Mouse (Mus musculus) kidney, postnatal 0 days (tissue): ENCODE results near the gene Uba3. TPM values are rescaled to one million over a fixed set of nuclear protein-coding genes. Genes with fewer than 3 reads are reported as not detected.

ENCODE experiments used
- ATAC-seq: fragments of 200-750 bp; cut with Nextera tagmentation; replicated peaks from 2 replicates; pipeline ENCODE4 v1.8.0; 2017; ENCODE audit warnings: low read depth, moderate number of reproducible peaks, moderate TSS enrichment, moderate library complexity; ENCODE audit not compliant: low FRiP score
- DNase-seq: peaks from one replicate; pipeline ENCODE4 v3.0.0-alpha.2; 2016; ENCODE audit warnings: low spot score
- H3K27ac ChIP-seq: fragments of 300-500 bp; sonication (generic); 2 replicates; pipeline ENCODE4 v1.5.1; 2014; ENCODE audit warnings: mild to moderate bottlenecking
- H3K27me3 ChIP-seq: fragments of 300-500 bp; sonication (generic); 2 replicates; pipeline ENCODE4 v1.6.1; 2014; ENCODE audit warnings: low read length, mixed read lengths; ENCODE audit not compliant: insufficient read depth
- H3K36me3 ChIP-seq: fragments of 300-500 bp; sonication (generic); 2 replicates; pipeline ENCODE4 v1.6.1; 2014; ENCODE audit warnings: low read length, mixed read lengths; ENCODE audit not compliant: insufficient read depth
- H3K4me1 ChIP-seq: fragments of 300-500 bp; sonication (generic); replicated peaks from 2 replicates; pipeline ENCODE4 v1.6.1; 2014; ENCODE audit warnings: antibody characterized with exemption, low read length, mixed read lengths; ENCODE audit not compliant: insufficient read depth
- H3K4me2 ChIP-seq: fragments of 300-500 bp; sonication (generic); 2 replicates; pipeline ENCODE4 v1.6.1; 2014; ENCODE audit warnings: mild to moderate bottlenecking, low read length, moderate library complexity, mixed read lengths
- H3K4me3 ChIP-seq: fragments of 300-500 bp; sonication (generic); replicated peaks from 2 replicates; pipeline ENCODE4 v1.5.1; 2014; ENCODE audit warnings: low read depth, low read length
- H3K9ac ChIP-seq: fragments of 300-500 bp; sonication (generic); 2 replicates; pipeline ENCODE4 v1.6.1; 2014; ENCODE audit warnings: low read depth, low read length
- H3K9me3 ChIP-seq: fragments of 300-500 bp; sonication (generic); replicated peaks from 2 replicates; pipeline ENCODE4 v1.6.1; 2016; ENCODE audit warnings: low read length, inconsistent platforms, mixed read lengths
- CTCF ChIP-seq: IDR thresholded peaks from 2 replicates; pipeline ENCODE4 v1.5.1; 2016; ENCODE audit warnings: antibody characterized with exemption, low read depth, mild to moderate bottlenecking, moderate library complexity
- WGBS: fragments of 180-500 bp; shearing (Covaris S2); extraction: QIAGEN DNeasy Blood & Tissue Kit; methylation state at CpG from one replicate; pipeline ENCODE4 v1.1.7; 2014; 5-methylcytosine and 5-hydroxymethylcytosine counted together
- polyA plus RNA-seq: library from polyadenylated mRNA; unstranded; fragments of >200 nt; fragmentation: Nextera tagmentation; extraction: Ambion mirVana; gene quantifications from 2 replicates; pipeline ENCODE4 v1.2.1, GENCODE M21; 2015

Uba3 gene
- polyA plus RNA-seq, 1 experiment from 2014 or later: 57.1 TPM

- ATAC-seq (peak; percentile 8; the same call in 1 of the 2 replicates), DNase-seq (no peak)
- Histone ChIP-seq H3K9me3 (no peaks in the 10 kb centered on the region), H3K27me3 (no peaks in the 10 kb centered on the region), H3K36me3 (no peaks in the 10 kb centered on the region), H3K27ac (peak overlapping the region; percentile 87), H3K9ac (peak overlapping the region; percentile 90), H3K4me2 (peak overlapping the region; percentile 96), H3K4me3 (peak overlapping the region; percentile 73), H3K4me1 (no peaks in the 10 kb centered on the region; the same call in none of the 2 replicates)
- WGBS: 13% methylated on average over 18 of the region's 18 CpGs
- TF ChIP-seq CTCF: no peak
Observed at GRCm38 (mm10) chr6:97147755-97148382, 57.6 kb downstream of the Uba3 start.

- no peak for ATAC-seq
- 0 out of 2 replicates have a peak overlapping the region, but pooled peaks have one; percentile 2 for H3K4me2 ChIP-seq
- H3K4me1 ChIP-seq: no peaks in the 10 kb centered on the region; the same call in none of the 2 replicates
- 0 out of 2 replicates have a peak overlapping the region, but pooled peaks have one; percentile 34 for H3K27ac ChIP-seq
- no peak overlapping the region for H3K4me3 ChIP-seq
- H3K36me3 ChIP-seq: 0 out of 2 replicates have a peak, but pooled peaks cover 7% of the 10 kb centered on the region
- TF ChIP-seq CTCF: no peak
- no peaks in the 10 kb centered on the region for H3K27me3 ChIP-seq
- WGBS: 82% methylated on average over 7 of the region's 7 CpGs
- H3K9ac ChIP-seq: no peak overlapping the region
- H3K9me3 ChIP-seq: no peaks in the 10 kb centered on the region
- DNase-seq: no peak
Observed at GRCm38 (mm10) chr6:97145156-97145555, 60.3 kb downstream of the Uba3 start.

GRCm38 (mm10) chr6:97144359-97144758, 61.1 kb downstream of the Uba3 start:
- no peak overlapping the region for H3K4me2 ChIP-seq
- no peaks in the 10 kb centered on the region for H3K27me3 ChIP-seq
- 24% methylated on average over 7 of the region's 7 CpGs for WGBS
- H3K9me3 ChIP-seq: no peaks in the 10 kb centered on the region
- no peak overlapping the region for H3K4me3 ChIP-seq
- ATAC-seq (no peak), DNase-seq (peak; percentile 77)
- 0 out of 2 replicates have a peak, but pooled peaks cover 7% of the 10 kb centered on the region for H3K36me3 ChIP-seq
- no peak for TF ChIP-seq CTCF
- H3K27ac ChIP-seq: peak overlapping the region; percentile 27
- no peak overlapping the region for H3K9ac ChIP-seq
- no peaks in the 10 kb centered on the region; the same call in none of the 2 replicates for H3K4me1 ChIP-seq

- WGBS: 67% methylated on average over 8 of the region's 8 CpGs
- no peak for TF ChIP-seq CTCF
Observed at GRCm38 (mm10) chr6:97142611-97143010, 62.8 kb downstream of the Uba3 start.

GRCm38 (mm10) chr6:97141811-97142210, 63.6 kb downstream of the Uba3 start:
- 0 out of 2 replicates have a peak, but pooled peaks cover 7% of the 10 kb centered on the region for H3K36me3 ChIP-seq
- no peak overlapping the region for H3K4me2 ChIP-seq
- peak; percentile 15 for DNase-seq
- no peak for ATAC-seq
- H3K27me3 ChIP-seq: no peaks in the 10 kb centered on the region
- no peak overlapping the region for H3K9ac ChIP-seq
- 77% methylated on average over 7 of the region's 7 CpGs for WGBS
- no peak for TF ChIP-seq CTCF
- no peak overlapping the region for H3K27ac ChIP-seq
- no peaks in the 10 kb centered on the region for H3K9me3 ChIP-seq
- no peak overlapping the region for H3K4me3 ChIP-seq
- H3K4me1 ChIP-seq: no peaks in the 10 kb centered on the region; the same call in none of the 2 replicates

More at GRCm38 (mm10) chr6:97142611-97143010, 62.8 kb downstream of the Uba3 start:
- Histone ChIP-seq H3K9me3 (no peaks in the 10 kb centered on the region), H3K4me3 (no peak overlapping the region), H3K9ac (no peak overlapping the region), H3K4me1 (no peaks in the 10 kb centered on the region; the same call in none of the 2 replicates), H3K27me3 (no peaks in the 10 kb centered on the region), H3K27ac (no peak overlapping the region), H3K36me3 (0 out of 2 replicates have a peak, but pooled peaks cover 7% of the 10 kb centered on the region), H3K4me2 (no peak overlapping the region)
- DNase-seq (no peak), ATAC-seq (no peak)

Other genes with a start within 250 kb of the Uba3 start
- gene Fam19a4, start 145.2 kb downstream of the Uba3 start, polyA plus RNA-seq: 0.08 and 0.23 TPM in 2 replicates
- 12.8 and 14.4 TPM in 2 replicates for gene Eogt, start 56.5 kb downstream of the Uba3 start, polyA plus RNA-seq
- gene Tmf1, start 26.5 kb downstream of the Uba3 start, polyA plus RNA-seq: 48.6 and 50.7 TPM in 2 replicates
- 64.9 and 72.3 TPM in 2 replicates for gene Arl6ip5, start 5.0 kb upstream of the Uba3 start, polyA plus RNA-seq
- 0.31 and 0.36 TPM in 2 replicates for gene Lmod3, start 47.1 kb upstream of the Uba3 start, polyA plus RNA-seq